Mouse (Mus musculus) heart, postnatal 0 days (tissue): ENCODE data around the gene Dpp6. TPM values are rescaled to one million over a fixed set of nuclear protein-coding genes. Genes with fewer than 3 reads are reported as not detected.

ENCODE experiments used
- ATAC-seq: fragments of 200-750 bp; cut with Nextera tagmentation; 2 replicates; pipeline ENCODE4 v1.8.0; 2017; ENCODE audit warnings: low read depth, moderate number of reproducible peaks, moderate library complexity; ENCODE audit not compliant: insufficient read depth
- DNase-seq: peaks from one replicate; pipeline ENCODE4 v3.0.0-alpha.2; 2016; ENCODE audit warnings: low spot score
- H3K27ac ChIP-seq: fragments of 300-500 bp; sonication (generic); 2 replicates; pipeline ENCODE4 v1.5.1; 2014; ENCODE audit warnings: low read depth, mild to moderate bottlenecking
- H3K27me3 ChIP-seq: fragments of 300-500 bp; sonication (generic); 2 replicates; pipeline ENCODE4 v1.6.1; 2014; ENCODE audit warnings: low read length, mixed read lengths; ENCODE audit not compliant: control insufficient read depth, insufficient read depth
- H3K36me3 ChIP-seq: fragments of 300-500 bp; sonication (generic); replicated peaks from 2 replicates; pipeline ENCODE4 v1.6.1; 2014; ENCODE audit warnings: low read length, mixed read lengths; ENCODE audit not compliant: control insufficient read depth, insufficient read depth
- H3K4me1 ChIP-seq: fragments of 300-500 bp; sonication (generic); 2 replicates; pipeline ENCODE4 v1.6.1; 2014; ENCODE audit warnings: antibody characterized with exemption; ENCODE audit not compliant: control insufficient read depth, insufficient read depth
- H3K4me2 ChIP-seq: fragments of 300-500 bp; sonication (generic); 2 replicates; pipeline ENCODE4 v1.6.1; 2014; ENCODE audit warnings: low read depth, mild to moderate bottlenecking, low read length, moderate library complexity
- H3K4me3 ChIP-seq: fragments of 300-500 bp; sonication (generic); 2 replicates; pipeline ENCODE4 v1.5.1; 2014; ENCODE audit warnings: low read depth, low read length
- H3K9ac ChIP-seq: fragments of 300-500 bp; sonication (generic); replicated peaks from 2 replicates; pipeline ENCODE4 v1.6.1; 2014; ENCODE audit warnings: low read depth, low read length, mixed read lengths
- H3K9me3 ChIP-seq: fragments of 300-500 bp; sonication (generic); replicated peaks from 2 replicates; pipeline ENCODE4 v1.6.1; 2016; ENCODE audit warnings: low read length; ENCODE audit not compliant: control insufficient read depth
- CTCF ChIP-seq: IDR thresholded peaks from 2 replicates; pipeline ENCODE4 v1.5.1; 2016; ENCODE audit warnings: antibody characterized with exemption, control low read depth, low read depth
- EP300 ChIP-seq: IDR thresholded peaks from 2 replicates; pipeline ENCODE4 v1.6.1; 2016; ENCODE audit warnings: antibody characterized with exemption, low read depth
- WGBS: fragments of 180-500 bp; shearing (Covaris S2); extraction: QIAGEN DNeasy Blood & Tissue Kit; methylation state at CpG from one replicate; pipeline ENCODE4 v1.1.7; 2014; 5-methylcytosine and 5-hydroxymethylcytosine counted together
- polyA plus RNA-seq: library from polyadenylated mRNA; unstranded; fragments of >200 nt; fragmentation: Nextera tagmentation; extraction: Ambion mirVana; gene quantifications from 2 replicates; pipeline ENCODE4 v1.2.1, GENCODE M21; 2015
- total RNA-seq: library from RNA; depleted of rRNA; stranded (reverse); fragments of >200 nt; gene quantifications from 2 replicates; pipeline ENCODE4 v1.2.3, GENCODE M21; 2014; ENCODE audit warnings: low replicate concordance

Gene Dpp6
- total and polyA plus RNA-seq, 2 experiments from 2014 or later = 0.05 TPM; not detected in 1

DNA sequence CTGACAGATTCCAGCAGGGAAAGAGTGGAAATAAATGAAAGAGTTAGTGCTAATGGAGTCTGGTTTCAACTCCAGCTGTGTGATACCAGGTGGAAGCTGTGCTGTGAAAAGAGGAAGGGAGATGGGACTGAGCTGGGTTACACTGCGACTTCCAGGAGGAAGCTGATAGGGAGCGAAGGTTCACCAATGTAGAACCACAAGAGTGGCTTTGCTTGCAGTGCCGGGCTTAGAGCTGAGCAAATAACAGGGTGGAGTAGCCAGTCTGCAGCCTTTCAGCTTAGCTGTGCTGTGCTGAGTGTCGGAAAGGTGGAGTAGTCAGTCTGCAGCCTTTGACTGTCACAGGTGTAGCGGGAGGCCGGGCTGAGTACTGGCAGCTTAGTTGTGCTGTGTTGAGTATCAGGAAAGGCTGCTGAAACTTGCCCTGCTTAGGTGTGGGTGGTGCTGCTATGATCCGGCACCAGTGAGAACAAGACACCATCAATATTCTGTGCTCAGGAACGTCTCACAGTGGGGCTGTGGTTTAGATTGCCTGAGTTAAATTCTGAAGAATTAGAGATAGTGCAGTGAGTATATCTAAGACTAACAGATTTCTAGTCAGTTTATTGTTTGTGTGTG is 457.9 kb downstream of the Dpp6 start:
- WGBS = 53% methylated on average over 8 of the region's 8 CpGs
- Histone ChIP-seq H3K4me3 (no peak overlapping the region), H3K36me3 (no peaks in the 10 kb centered on the region), H3K9me3 (no peaks in the 10 kb centered on the region), H3K4me1 (no peaks in the 10 kb centered on the region), H3K27ac (no peak overlapping the region), H3K27me3 (no peaks in the 10 kb centered on the region), H3K9ac (no peak overlapping the region), H3K4me2 (no peak overlapping the region)
- DNase-seq (no peak), ATAC-seq (no peak)
- TF ChIP-seq EP300 (no peak), CTCF (no peak)

DNA sequence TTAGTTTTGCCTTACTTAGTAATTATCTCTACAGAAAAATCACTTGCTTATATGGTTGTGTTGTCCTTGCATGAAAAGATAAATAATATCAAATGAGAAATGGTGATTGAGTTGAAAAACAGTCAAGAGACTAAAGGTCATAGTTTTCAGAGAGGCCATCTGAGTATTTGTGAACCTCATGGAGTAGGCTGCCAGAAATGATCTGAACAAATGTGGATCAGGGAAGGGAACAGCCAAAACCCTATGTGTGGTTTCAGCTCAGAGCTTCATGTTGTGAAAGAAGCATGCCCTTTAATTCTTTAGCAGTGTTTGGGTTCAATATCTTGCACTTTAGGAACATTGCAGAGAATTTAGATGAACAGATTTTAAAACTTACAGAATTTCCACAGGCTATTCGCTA is 458.9 kb downstream of the Dpp6 start:
- H3K4me2 ChIP-seq = no peak overlapping the region
- TF ChIP-seq CTCF = no peak
- no peak for TF ChIP-seq EP300
- no peak overlapping the region for H3K4me3 ChIP-seq
- no peak overlapping the region for H3K27ac ChIP-seq
- ATAC-seq = no peak
- H3K27me3 ChIP-seq = no peaks in the 10 kb centered on the region
- H3K36me3 ChIP-seq = no peaks in the 10 kb centered on the region
- DNase-seq = no peak
- 68% methylated on average over 1 of the region's 1 CpGs for WGBS
- H3K9me3 ChIP-seq = no peaks in the 10 kb centered on the region
- H3K4me1 ChIP-seq = no peaks in the 10 kb centered on the region
- no peak overlapping the region for H3K9ac ChIP-seq

- Histone ChIP-seq H3K27me3 (no peaks in the 10 kb centered on the region), H3K9ac (no peak overlapping the region), H3K9me3 (no peaks in the 10 kb centered on the region), H3K4me2 (no peak overlapping the region), H3K4me1 (no peaks in the 10 kb centered on the region), H3K36me3 (no peaks in the 10 kb centered on the region), H3K27ac (no peak overlapping the region), H3K4me3 (no peak overlapping the region)
- ATAC-seq (no peak), DNase-seq (no peak)
- TF ChIP-seq EP300 (no peak), CTCF (no peak)
- 69% methylated on average over 10 of the region's 10 CpGs for WGBS
Measured at GRCm38 (mm10) chr5:27278120-27278645, 461.2 kb downstream of the Dpp6 start.

GRCm38 (mm10) chr5:27286876-27287275 is 469.9 kb downstream of the Dpp6 start:
- no peaks in the 10 kb centered on the region for H3K27me3 ChIP-seq
- ATAC-seq (no peak), DNase-seq (no peak)
- H3K4me1 ChIP-seq = no peaks in the 10 kb centered on the region
- 58% methylated on average over 4 of the region's 4 CpGs for WGBS
- TF ChIP-seq CTCF (no peak), EP300 (no peak)
- H3K9me3 ChIP-seq = no peaks in the 10 kb centered on the region
- H3K27ac ChIP-seq = no peak overlapping the region
- H3K4me2 ChIP-seq = no peak overlapping the region
- H3K4me3 ChIP-seq = no peak overlapping the region
- H3K9ac ChIP-seq = no peak overlapping the region
- no peaks in the 10 kb centered on the region for H3K36me3 ChIP-seq

DNA sequence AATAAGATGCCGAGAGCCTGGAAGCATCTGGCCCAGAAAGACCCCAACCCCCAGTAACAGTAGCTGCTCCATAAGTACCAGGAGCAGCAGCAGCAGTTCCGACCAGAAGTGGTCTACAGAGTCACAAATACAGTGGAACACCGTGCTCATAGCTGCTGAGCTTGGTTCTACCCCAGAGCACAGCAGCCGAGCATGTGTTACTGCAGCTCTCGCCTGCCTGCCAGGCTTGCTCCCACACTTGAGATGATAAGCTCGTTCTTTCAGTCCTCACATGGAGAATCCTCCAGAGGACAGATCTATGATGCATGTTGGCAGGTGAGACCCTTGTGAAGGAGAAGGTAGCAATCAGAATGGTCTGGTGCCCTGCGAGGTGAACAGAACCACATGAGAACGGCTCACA is 474.4 kb downstream of the Dpp6 start:
- 62% methylated on average over 8 of the region's 8 CpGs for WGBS
- H3K27ac ChIP-seq = no peak overlapping the region
- no peak overlapping the region for H3K4me2 ChIP-seq
- no peaks in the 10 kb centered on the region for H3K36me3 ChIP-seq
- no peak overlapping the region for H3K4me3 ChIP-seq
- DNase-seq (no peak), ATAC-seq (no peak)
- no peak overlapping the region for H3K9ac ChIP-seq
- TF ChIP-seq EP300 (no peak), CTCF (no peak)
- H3K4me1 ChIP-seq = no peaks in the 10 kb centered on the region
- H3K27me3 ChIP-seq = no peaks in the 10 kb centered on the region
- H3K9me3 ChIP-seq = no peaks in the 10 kb centered on the region

DNA sequence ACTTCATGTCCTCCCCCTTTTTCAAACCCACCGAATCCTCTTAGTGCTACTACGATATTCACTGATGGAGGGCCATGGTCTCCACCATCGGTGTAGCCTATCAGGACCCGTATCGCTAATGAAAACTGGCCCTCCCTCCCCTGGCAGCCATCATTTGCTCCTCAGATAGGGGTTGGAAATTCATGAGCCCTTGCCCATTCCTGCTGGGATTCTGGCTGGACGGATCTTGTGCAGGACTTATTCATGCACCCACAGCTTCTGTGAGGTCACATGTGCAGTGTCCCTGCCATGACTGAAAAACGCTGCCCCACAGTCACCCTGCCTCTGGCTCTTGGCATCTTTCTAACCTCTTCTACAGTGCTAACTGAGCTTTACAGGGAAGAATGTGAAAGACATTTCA is 475.2 kb downstream of the Dpp6 start:
- H3K4me2 ChIP-seq = no peak overlapping the region
- no peaks in the 10 kb centered on the region for H3K27me3 ChIP-seq
- H3K36me3 ChIP-seq = no peaks in the 10 kb centered on the region
- no peaks in the 10 kb centered on the region for H3K4me1 ChIP-seq
- no peak overlapping the region for H3K4me3 ChIP-seq
- DNase-seq (no peak), ATAC-seq (no peak)
- no peak for TF ChIP-seq EP300
- TF ChIP-seq CTCF = no peak
- no peak overlapping the region for H3K27ac ChIP-seq
- no peaks in the 10 kb centered on the region for H3K9me3 ChIP-seq
- WGBS = 88% methylated on average over 7 of the region's 7 CpGs
- H3K9ac ChIP-seq = no peak overlapping the region
